Mouse (Mus musculus) ES-E14 (cell line): ENCODE results near the gene Wnt9a.

Experiments used
- MAFK ChIP-seq: IDR thresholded peaks from 2 replicates; pipeline ENCODE4 v1.6.1; 2014; ENCODE audit warnings: mild to moderate bottlenecking, low read depth, low read length, inconsistent platforms; ENCODE audit not compliant: insufficient read depth
- ZC3H11A ChIP-seq: IDR thresholded peaks from 2 replicates; pipeline ENCODE4 v1.6.1; 2012; ENCODE audit warnings: low read depth, mild to moderate bottlenecking, inconsistent platforms, low read length, borderline replicate concordance
- ZNF384 ChIP-seq: IDR thresholded peaks from 2 replicates; pipeline ENCODE4 v1.6.1; 2012; ENCODE audit warnings: low read depth, low read length, inconsistent platforms

GRCm38 (mm10) chr11:59305821-59306215 lies 910 bp upstream of the Wnt9a start:
- TF ChIP-seq ZC3H11A (no peak), ZNF384 (no peak), MAFK (no peak)
